Mouse (Mus musculus): ENCODE data around the gene Rasa3. TPM values are rescaled to one million over a fixed set of nuclear protein-coding genes. Genes with fewer than 3 reads are reported as not detected.

Rasa3 gene
- polyA plus RNA-seq, 1 experiment = 39.6 TPM

- H3K4me3 ChIP-seq = no peak overlapping the region
- H3K79me2 ChIP-seq (ENCODE audit: control insufficient read depth, insufficient read depth) = no peaks in the 10 kb centered on the region
- no peaks in the 10 kb centered on the region for H3K36me3 ChIP-seq (ENCODE audit: control insufficient read depth, insufficient read depth)
- H3ac ChIP-seq (ENCODE audit: control insufficient read depth, insufficient read length) = no peak overlapping the region
- no peak overlapping the region for H3K4me2 ChIP-seq (ENCODE audit: low read depth)
- H3K27me3 ChIP-seq (ENCODE audit: control insufficient read depth, insufficient read depth, insufficient read length) = no peaks in the 10 kb centered on the region
- TF ChIP-seq REST (IDR thresholded peaks at IDR 0.05; ENCODE audit: insufficient read depth, insufficient read length) = no peak
- no peak for TF ChIP-seq TCF12 (IDR thresholded peaks at IDR 0.05; ENCODE audit: insufficient read depth, poor library complexity, severe bottlenecking)
- no peak for TF ChIP-seq POLR2AphosphoS2 (IDR thresholded peaks at IDR 0.05; ENCODE audit: insufficient read length, low read depth)
- no peak for TF ChIP-seq MYOG (IDR thresholded peaks at IDR 0.05; ENCODE audit: control insufficient read depth in 1 of 3, insufficient read depth in 1 of 3, insufficient read length in 2 of 3, low read depth in 2 of 3)
- TF ChIP-seq E2F4 (IDR thresholded peaks at IDR 0.05; ENCODE audit: insufficient read depth) = no peak
- no peak for TF ChIP-seq MYOD1 (IDR thresholded peaks at IDR 0.05; ENCODE audit: control insufficient read depth in 1 of 3, insufficient read length in 2 of 3, low read depth in 2 of 3)
- TF ChIP-seq MAX (IDR thresholded peaks at IDR 0.05; ENCODE audit: low read depth) = no peak
- TF ChIP-seq POLR2A (IDR thresholded peaks at IDR 0.05; ENCODE audit: insufficient read length, low read depth) = no peak
- no peak for TF ChIP-seq TCF3 (IDR thresholded peaks at IDR 0.05; ENCODE audit: insufficient read length, low read depth)
- no peak for TF ChIP-seq USF1 (IDR thresholded peaks at IDR 0.05; ENCODE audit: low read depth)
- no peak for TF ChIP-seq CEBPB (IDR thresholded peaks at IDR 0.05; ENCODE audit: insufficient read depth, poor library complexity, severe bottlenecking)
- TF ChIP-seq SRF (IDR thresholded peaks at IDR 0.05; ENCODE audit: control insufficient read depth, insufficient read length, low read depth) = no peak
These were observed 10.5 kb upstream of the Rasa3 start for GRCm38 (mm10) chr8:13687941-13688340.

GRCm38 (mm10) chr8:13687101-13687717 is 9.8 kb upstream of the Rasa3 start:
- H3K27me3 ChIP-seq (ENCODE audit: control insufficient read depth, insufficient read depth, insufficient read length) = no peaks in the 10 kb centered on the region
- H3K4me2 ChIP-seq (ENCODE audit: low read depth) = no peak overlapping the region
- no peak overlapping the region for H3ac ChIP-seq (ENCODE audit: control insufficient read depth, insufficient read length)
- TF ChIP-seq MYOD1 (IDR thresholded peaks at IDR 0.05; ENCODE audit: control insufficient read depth in 1 of 3, insufficient read length in 2 of 3, low read depth in 2 of 3) = no peak
- no peak for TF ChIP-seq SRF (IDR thresholded peaks at IDR 0.05; ENCODE audit: control insufficient read depth, insufficient read length, low read depth)
- TF ChIP-seq TCF12 (IDR thresholded peaks at IDR 0.05; ENCODE audit: insufficient read depth, poor library complexity, severe bottlenecking) = no peak
- TF ChIP-seq CEBPB (IDR thresholded peaks at IDR 0.05; ENCODE audit: insufficient read depth, poor library complexity, severe bottlenecking) = no peak
- no peak for TF ChIP-seq POLR2AphosphoS2 (IDR thresholded peaks at IDR 0.05; ENCODE audit: insufficient read length, low read depth)
- TF ChIP-seq REST (IDR thresholded peaks at IDR 0.05; ENCODE audit: insufficient read depth, insufficient read length) = no peak
- no peak for TF ChIP-seq POLR2A (IDR thresholded peaks at IDR 0.05; ENCODE audit: insufficient read length, low read depth)
- TF ChIP-seq MAX (IDR thresholded peaks at IDR 0.05; ENCODE audit: low read depth) = no peak
- no peak for TF ChIP-seq TCF3 (IDR thresholded peaks at IDR 0.05; ENCODE audit: insufficient read length, low read depth)
- TF ChIP-seq USF1 (IDR thresholded peaks at IDR 0.05; ENCODE audit: low read depth) = no peak
- TF ChIP-seq E2F4 (IDR thresholded peaks at IDR 0.05; ENCODE audit: insufficient read depth) = no peak
- TF ChIP-seq MYOG (IDR thresholded peaks at IDR 0.05; ENCODE audit: control insufficient read depth in 1 of 3, insufficient read depth in 1 of 3, insufficient read length in 2 of 3, low read depth in 2 of 3) = no peak
- H3K79me2 ChIP-seq (ENCODE audit: control insufficient read depth, insufficient read depth) = no peaks in the 10 kb centered on the region
- no peaks in the 10 kb centered on the region for H3K36me3 ChIP-seq (ENCODE audit: control insufficient read depth, insufficient read depth)
- H3K4me3 ChIP-seq = no peak overlapping the region

- Histone ChIP-seq H3K36me3 (ENCODE audit: control insufficient read depth, insufficient read depth) (no peaks in the 10 kb centered on the region), H3K27me3 (ENCODE audit: control insufficient read depth, insufficient read depth, insufficient read length) (no peaks in the 10 kb centered on the region), H3ac (ENCODE audit: control insufficient read depth, insufficient read length) (no peak overlapping the region), H3K4me2 (ENCODE audit: low read depth) (no peak overlapping the region), H3K79me2 (ENCODE audit: control insufficient read depth, insufficient read depth) (no peaks in the 10 kb centered on the region), H3K4me3 (no peak overlapping the region)
- no peak for TF ChIP-seq MYOD1 (IDR thresholded peaks at IDR 0.05; ENCODE audit: control insufficient read depth in 1 of 3, insufficient read length in 2 of 3, low read depth in 2 of 3)
- no peak for TF ChIP-seq POLR2A (IDR thresholded peaks at IDR 0.05; ENCODE audit: insufficient read length, low read depth)
These were observed 9.0 kb upstream of the Rasa3 start for GRCm38 (mm10) chr8:13686426-13686825.

GRCm38 (mm10) chr8:13685674-13686314 is 8.4 kb upstream of the Rasa3 start:
- no peak overlapping the region for H3K4me2 ChIP-seq (ENCODE audit: low read depth)
- TF ChIP-seq MAX (IDR thresholded peaks at IDR 0.05; ENCODE audit: low read depth) (no peak), MYOD1 (IDR thresholded peaks at IDR 0.05; ENCODE audit: control insufficient read depth in 1 of 3, insufficient read length in 2 of 3, low read depth in 2 of 3) (no peak), E2F4 (IDR thresholded peaks at IDR 0.05; ENCODE audit: insufficient read depth) (no peak)
- no peaks in the 10 kb centered on the region for H3K36me3 ChIP-seq (ENCODE audit: control insufficient read depth, insufficient read depth)
- H3K27me3 ChIP-seq (ENCODE audit: control insufficient read depth, insufficient read depth, insufficient read length) = no peaks in the 10 kb centered on the region
- H3K79me2 ChIP-seq (ENCODE audit: control insufficient read depth, insufficient read depth) = no peaks in the 10 kb centered on the region
- H3ac ChIP-seq (ENCODE audit: control insufficient read depth, insufficient read length) = no peak overlapping the region
- no peak overlapping the region for H3K4me3 ChIP-seq

GRCm38 (mm10) chr8:13684131-13684530 is 6.7 kb upstream of the Rasa3 start:
- H3K4me3 ChIP-seq = no peak overlapping the region
- H3K36me3 ChIP-seq (ENCODE audit: control insufficient read depth, insufficient read depth) = no peaks in the 10 kb centered on the region
- no peak overlapping the region for H3K4me2 ChIP-seq (ENCODE audit: low read depth)
- H3ac ChIP-seq (ENCODE audit: control insufficient read depth, insufficient read length) = no peak overlapping the region
- H3K27me3 ChIP-seq (ENCODE audit: control insufficient read depth, insufficient read depth, insufficient read length) = no peaks in the 10 kb centered on the region
- TF ChIP-seq TCF12 (IDR thresholded peaks at IDR 0.05; ENCODE audit: insufficient read depth, poor library complexity, severe bottlenecking) (no peak), TCF3 (IDR thresholded peaks at IDR 0.05; ENCODE audit: insufficient read length, low read depth) (no peak), POLR2AphosphoS2 (IDR thresholded peaks at IDR 0.05; ENCODE audit: insufficient read length, low read depth) (no peak), MAX (IDR thresholded peaks at IDR 0.05; ENCODE audit: low read depth) (no peak), E2F4 (IDR thresholded peaks at IDR 0.05; ENCODE audit: insufficient read depth) (no peak), REST (IDR thresholded peaks at IDR 0.05; ENCODE audit: insufficient read depth, insufficient read length) (no peak), SRF (IDR thresholded peaks at IDR 0.05; ENCODE audit: control insufficient read depth, insufficient read length, low read depth) (no peak), USF1 (IDR thresholded peaks at IDR 0.05; ENCODE audit: low read depth) (no peak), MYOG (IDR thresholded peaks at IDR 0.05; ENCODE audit: control insufficient read depth in 1 of 3, insufficient read depth in 1 of 3, insufficient read length in 2 of 3, low read depth in 2 of 3) (no peak), MYOD1 (IDR thresholded peaks at IDR 0.05; ENCODE audit: control insufficient read depth in 1 of 3, insufficient read length in 2 of 3, low read depth in 2 of 3) (no peak), POLR2A (IDR thresholded peaks at IDR 0.05; ENCODE audit: insufficient read length, low read depth) (no peak), CEBPB (IDR thresholded peaks at IDR 0.05; ENCODE audit: insufficient read depth, poor library complexity, severe bottlenecking) (no peak)
- H3K79me2 ChIP-seq (ENCODE audit: control insufficient read depth, insufficient read depth) = no peaks in the 10 kb centered on the region
